Mouse (Mus musculus) CH12.LX (cell line): ENCODE measurements around the gene Tmprss6.

Source experiments
- CHD2 ChIP-seq: IDR thresholded peaks from 2 replicates; pipeline ENCODE4 v1.6.1; 2011; ENCODE audit warnings: low read length, improper control_type of control experiment
- CTCF ChIP-seq, 2 experiments: IDR thresholded peaks in 1 of 2; conservative IDR thresholded peaks in 1 of 2; 2 replicates each; pipeline ENCODE4 v1.5.1; 2011 to 2012; ENCODE audit warnings: low read depth in 2 of 2, low read length in 2 of 2, improper control_type of control experiment in 1 of 2, inconsistent platforms in 1 of 2, mild to moderate bottlenecking in 1 of 2, moderate library complexity in 1 of 2
- E2F4 ChIP-seq: IDR thresholded peaks from 2 replicates; pipeline ENCODE4 v1.6.1; 2011; ENCODE audit warnings: low read depth, low read length, improper control_type of control experiment; ENCODE audit not compliant: insufficient replicate concordance
- EP300 ChIP-seq: IDR thresholded peaks from 2 replicates; pipeline ENCODE4 v1.6.1; 2011; ENCODE audit warnings: low read length, improper control_type of control experiment
- ETS1 ChIP-seq: conservative IDR thresholded peaks from 2 replicates; pipeline ENCODE4 v1.6.1; 2012; ENCODE audit warnings: low read depth, mild to moderate bottlenecking, inconsistent platforms, low read length, improper control_type of control experiment, moderate library complexity
- GABPA ChIP-seq: IDR thresholded peaks from 2 replicates; pipeline ENCODE4 v1.6.1; 2012; ENCODE audit warnings: low read depth, low read length, improper control_type of control experiment, inconsistent platforms; ENCODE audit not compliant: insufficient replicate concordance
- MAFK ChIP-seq: IDR thresholded peaks from 2 replicates; pipeline ENCODE4 v1.6.1; 2011; ENCODE audit warnings: low read length, improper control_type of control experiment; ENCODE audit not compliant: insufficient replicate concordance
- MAX ChIP-seq: IDR thresholded peaks from 2 replicates; pipeline ENCODE4 v1.6.1; 2011; ENCODE audit warnings: low read length, improper control_type of control experiment
- PAX5 ChIP-seq: IDR thresholded peaks from 2 replicates; pipeline ENCODE4 v1.6.1; 2012; ENCODE audit warnings: low read length, inconsistent platforms, mixed read lengths
- POLR2A ChIP-seq: IDR thresholded peaks from 2 replicates; pipeline ENCODE4 v1.6.1; 2011; ENCODE audit warnings: low read depth, mild to moderate bottlenecking, improper control_type of control experiment, low read length
- ZNF384 ChIP-seq: IDR thresholded peaks from 2 replicates; pipeline ENCODE4 v1.6.1; 2012; ENCODE audit warnings: low read depth, low read length, improper control_type of control experiment, inconsistent platforms

GRCm38 (mm10) chr15:78456051-78456450, 12.4 kb downstream of the Tmprss6 start:
- TF ChIP-seq ETS1 (no peak), POLR2A (no peak), ZNF384 (no peak), CTCF (conservative IDR thresholded peaks at IDR 0.05 in 1 of 2, IDR thresholded peaks at IDR 0.05 in 1 of 2; ENCODE audit: low read depth in 2 of 2, low read length in 2 of 2) (no peak), MAFK (no peak), E2F4 (no peak), CHD2 (no peak), MAX (no peak), EP300 (no peak), PAX5 (no peak), GABPA (no peak)
